Mouse (Mus musculus) liver, embryonic 14.5 days (tissue): ENCODE results near the gene Capn5. TPM values are rescaled to one million over a fixed set of nuclear protein-coding genes. Genes with fewer than 3 reads are reported as not detected.
A peak's percentile ranks its signal among the peaks of the same experiment; 100 is the strongest.

Experiments used
- ATAC-seq: fragments of 200-750 bp; cut with Nextera tagmentation; 2 replicates; pipeline ENCODE4 v1.8.0; 2017; ENCODE audit warnings: moderate number of reproducible peaks, mild to moderate bottlenecking, moderate library complexity; ENCODE audit not compliant: insufficient read depth
- DNase-seq, 3 experiments: peaks; one replicate each; pipeline ENCODE4 v3.0.0-alpha.2; 2012 to 2013; ENCODE audit warnings: low read depth in 3 of 3, low spot score in 3 of 3
- H3K27ac ChIP-seq: fragments of 300-500 bp; sonication (generic); 2 replicates; pipeline ENCODE4 v1.5.1; 2014; ENCODE audit warnings: moderate library complexity, mild to moderate bottlenecking, control low read depth, inconsistent platforms
- H3K27me3 ChIP-seq: fragments of 300-500 bp; sonication (generic); 2 replicates; pipeline ENCODE4 v1.6.1; 2014; ENCODE audit warnings: mild to moderate bottlenecking, low read length, moderate library complexity; ENCODE audit not compliant: control insufficient read depth, insufficient read depth
- H3K36me3 ChIP-seq: fragments of 300-500 bp; sonication (generic); replicated peaks from 2 replicates; pipeline ENCODE4 v1.6.1; 2014; ENCODE audit warnings: low read depth; ENCODE audit not compliant: control insufficient read depth, insufficient read depth
- H3K4me1 ChIP-seq, 2 experiments: fragments of 200-500 bp in 1 of 2; fragments of 300-500 bp in 1 of 2; sonication (generic) in 1 of 2; replicated peaks; 2 replicates each; pipeline ENCODE4 v1.6.1; 2012 to 2014; ENCODE audit warnings: antibody characterized with exemption in 1 of 2, inconsistent platforms in 1 of 2, low read length in 1 of 2; ENCODE audit not compliant: control insufficient read depth in 2 of 2, insufficient read depth in 2 of 2
- H3K4me2 ChIP-seq: fragments of 300-500 bp; sonication (generic); 2 replicates; pipeline ENCODE4 v1.6.1; 2014; ENCODE audit warnings: low read depth, mild to moderate bottlenecking, control low read depth, moderate library complexity
- H3K4me3 ChIP-seq, 2 experiments: fragments of 200-500 bp in 1 of 2; fragments of 300-500 bp in 1 of 2; sonication (generic) in 1 of 2; 2 replicates each; pipeline ENCODE4 v1.5.1; 2012 to 2014; ENCODE audit warnings: low read depth in 2 of 2, low read length in 2 of 2, mild to moderate bottlenecking in 2 of 2, control low read depth in 1 of 2, inconsistent platforms in 1 of 2, moderate library complexity in 1 of 2; ENCODE audit not compliant: insufficient read depth in 1 of 2
- H3K9ac ChIP-seq: fragments of 300-500 bp; sonication (generic); replicated peaks from 2 replicates; pipeline ENCODE4 v1.6.1; 2014; ENCODE audit warnings: mild to moderate bottlenecking, control low read depth, moderate library complexity
- H3K9me3 ChIP-seq: fragments of 300-500 bp; sonication (generic); 2 replicates; pipeline ENCODE4 v1.6.1; 2016; ENCODE audit warnings: low read length, mixed read lengths; ENCODE audit not compliant: control insufficient read depth
- CTCF ChIP-seq: IDR thresholded peaks from 2 replicates; pipeline ENCODE4 v1.5.1; 2016; ENCODE audit warnings: antibody characterized with exemption, low read depth, control low read depth
- EP300 ChIP-seq: IDR thresholded peaks from 2 replicates; pipeline ENCODE4 v1.6.1; 2016; ENCODE audit warnings: antibody characterized with exemption, low read depth
- WGBS: fragments of 180-500 bp; shearing (Covaris S2); extraction: QIAGEN DNeasy Blood & Tissue Kit; methylation state at CpG from one replicate; pipeline ENCODE4 v1.1.7; 2014; ENCODE audit not compliant: insufficient replicate concordance; 5-methylcytosine and 5-hydroxymethylcytosine counted together
- polyA plus RNA-seq, 2 experiments: library from polyadenylated mRNA; depleted of rRNA in 1 of 2; stranded (reverse) in 1 of 2; unstranded in 1 of 2; fragments of >200 nt; fragmentation: Nextera tagmentation in 1 of 2; extraction: Ambion mirVana in 1 of 2; gene quantifications; 2 replicates each; pipeline versions ENCODE4 v1.2.1 to v1.2.3; 2012 to 2014

The Capn5 gene
- polyA plus RNA-seq, 2 experiments, result 8.9 to 13.1 TPM

- DNase-seq, result no peak
- Histone ChIP-seq H3K4me1 (peaks cover 0 to 3% of the 10 kb centered on the region in 2 experiments; a peak in 2 of 4 replicates), H3K9ac (no peak overlapping the region), H3K9me3 (no peaks in the 10 kb centered on the region), H3K36me3 (no peaks in the 10 kb centered on the region), H3K27ac (no peak overlapping the region), H3K4me2 (no peak overlapping the region), H3K4me3 (no peak overlapping the region), H3K27me3 (peaks cover 12% of the 10 kb centered on the region)
- no peak for ATAC-seq
- TF ChIP-seq EP300 (no peak), CTCF (no peak)
- WGBS, result 68% methylated on average over 16 of the region's 16 CpGs
Observed at GRCm38 (mm10) chr7:98108636-98109430, 69.2 kb downstream of the Capn5 start.

- no peaks in the 10 kb centered on the region for H3K9me3 ChIP-seq
- TF ChIP-seq EP300, result no peak
- no peaks in the 10 kb centered on the region for H3K36me3 ChIP-seq
- no peak for DNase-seq
- ATAC-seq, result no peak
- H3K27ac ChIP-seq, result no peak overlapping the region
- no peak overlapping the region for H3K9ac ChIP-seq
- no peak overlapping the region for H3K4me3 ChIP-seq
- peaks cover 6% of the 10 kb centered on the region for H3K27me3 ChIP-seq
- H3K4me1 ChIP-seq, result peaks cover 0 to 10% of the 10 kb centered on the region in 2 experiments; a peak in 2 of 4 replicates
- WGBS, result 72% methylated on average over 7 of the region's 7 CpGs
- H3K4me2 ChIP-seq, result no peak overlapping the region
Observed at GRCm38 (mm10) chr7:98106272-98106671, 71.8 kb downstream of the Capn5 start.

GRCm38 (mm10) chr7:98104481-98105435 lies 73.3 kb downstream of the Capn5 start:
- WGBS, result 48% methylated on average over 16 of the region's 16 CpGs
- H3K4me1 ChIP-seq, result peaks cover 0 to 10% of the 10 kb centered on the region in 2 experiments; a peak in 2 of 4 replicates
- H3K27me3 ChIP-seq, result no peaks in the 10 kb centered on the region
- no peaks in the 10 kb centered on the region for H3K36me3 ChIP-seq
- no peak overlapping the region for H3K9ac ChIP-seq
- peak overlapping the region; percentile 50 for H3K27ac ChIP-seq
- no peaks in the 10 kb centered on the region for H3K9me3 ChIP-seq
- peak overlapping the region in 1 of 2 experiments; percentile 5; a peak in 2 of 4 replicates for H3K4me3 ChIP-seq
- peak overlapping the region; percentile 40 for H3K4me2 ChIP-seq
- ATAC-seq (peak; percentile 64), DNase-seq (peak in 1 of 3 experiments; percentile 33)
- TF ChIP-seq EP300 (no peak), CTCF (no peak)

- Histone ChIP-seq H3K9me3 (no peaks in the 10 kb centered on the region), H3K36me3 (no peaks in the 10 kb centered on the region), H3K4me3 (no peak overlapping the region), H3K27ac (no peak overlapping the region; the same call in 1 of the 2 replicates), H3K4me2 (no peak overlapping the region), H3K4me1 (peaks cover 0 to 10% of the 10 kb centered on the region in 2 experiments; a peak in 2 of 4 replicates), H3K27me3 (no peaks in the 10 kb centered on the region), H3K9ac (no peak overlapping the region)
- no peak; the same call in 1 of the 2 replicates for ATAC-seq
- WGBS, result 63% methylated on average over 5 of the region's 5 CpGs
- TF ChIP-seq CTCF, result no peak
- TF ChIP-seq EP300, result no peak
- no peak for DNase-seq
Observed at GRCm38 (mm10) chr7:98103942-98104292, 74.2 kb downstream of the Capn5 start.
